Mouse (Mus musculus): ENCODE results near the gene Exoc3l2. TPM values are rescaled to one million over a fixed set of nuclear protein-coding genes. Genes with fewer than 3 reads are reported as not detected.

The Exoc3l2 gene
- polyA plus RNA-seq, 1 experiment from 2014 or later = 1.1 TPM

DNA sequence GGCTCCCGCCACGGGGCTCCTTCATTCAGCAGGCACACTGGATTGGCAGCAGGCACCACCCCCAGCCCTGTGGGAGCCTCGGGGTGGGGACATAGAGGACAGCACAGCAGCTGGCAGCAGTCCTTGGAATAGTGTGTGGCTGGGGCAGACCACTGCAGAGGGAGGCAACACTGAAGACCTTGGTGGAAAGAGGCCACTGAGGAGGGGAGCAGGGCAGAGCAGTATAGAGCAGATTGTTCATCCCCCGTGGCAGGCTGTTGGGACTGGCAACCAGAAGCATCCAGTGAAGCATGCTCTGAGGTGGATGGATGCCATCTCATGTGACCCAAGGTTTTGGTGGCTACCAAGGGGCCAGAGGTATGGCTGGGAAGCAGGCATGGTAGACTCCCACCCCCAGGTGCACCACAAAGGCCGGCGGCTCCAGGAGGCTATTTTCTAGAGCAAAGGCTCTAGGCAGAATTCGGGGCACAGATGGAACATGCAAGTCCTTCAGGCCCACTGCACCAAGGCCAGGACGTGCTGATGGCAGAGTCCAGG is 79.1 kb downstream of the Exoc3l2 start:
- Histone ChIP-seq H3K36me3 (replicated peaks; ENCODE audit: insufficient read depth, low read length) (peaks cover 2% of the 10 kb centered on the region), H3K4me2 (ENCODE audit: low read depth, low read length) (no peak overlapping the region), H3K4me1 (ENCODE audit: insufficient read depth) (peaks cover 21% of the 10 kb centered on the region), H3K27me3 (ENCODE audit: insufficient read depth, low read length) (no peaks in the 10 kb centered on the region), H3K27ac (ENCODE audit: low read depth) (no peak overlapping the region), H3K9ac (replicated peaks) (no peak overlapping the region; the same call in 1 of the 2 replicates), H3K9me3 (ENCODE audit: low read length) (no peaks in the 10 kb centered on the region), H3K4me3 (ENCODE audit: low read depth, low read length) (no peak overlapping the region)
- no peak for TF ChIP-seq CTCF (IDR thresholded peaks at IDR 0.05; ENCODE audit: low read depth)
- no peak for TF ChIP-seq EP300 (IDR thresholded peaks at IDR 0.05; ENCODE audit: low read depth)
- ATAC-seq = no peak
- WGBS (ENCODE audit: insufficient replicate concordance) = 66% methylated on average over 8 of the region's 8 CpGs
- DNase-seq = no peak

GRCm38 (mm10) chr7:19543584-19543983 is 80.5 kb downstream of the Exoc3l2 start:
- H3K9ac ChIP-seq (replicated peaks) = no peak overlapping the region
- no peak overlapping the region for H3K27ac ChIP-seq (ENCODE audit: low read depth)
- no peak for DNase-seq
- H3K4me2 ChIP-seq (ENCODE audit: low read depth, low read length) = no peak overlapping the region
- peaks cover 35% of the 10 kb centered on the region for H3K4me1 ChIP-seq (ENCODE audit: insufficient read depth)
- H3K27me3 ChIP-seq (ENCODE audit: insufficient read depth, low read length) = no peaks in the 10 kb centered on the region
- TF ChIP-seq CTCF (IDR thresholded peaks at IDR 0.05; ENCODE audit: low read depth) (peak; percentile 62), EP300 (IDR thresholded peaks at IDR 0.05; ENCODE audit: low read depth) (no peak)
- H3K4me3 ChIP-seq (ENCODE audit: low read depth, low read length) = no peak overlapping the region
- WGBS (ENCODE audit: insufficient replicate concordance) = 45% methylated on average over 6 of the region's 6 CpGs
- no peaks in the 10 kb centered on the region for H3K9me3 ChIP-seq (ENCODE audit: low read length)
- H3K36me3 ChIP-seq (replicated peaks; ENCODE audit: insufficient read depth, low read length) = no peaks in the 10 kb centered on the region; the same call in 1 of the 2 replicates
- no peak for ATAC-seq

GRCm38 (mm10) chr7:19546007-19546406 is 82.9 kb downstream of the Exoc3l2 start:
- no peak for DNase-seq
- Histone ChIP-seq H3K27me3 (ENCODE audit: insufficient read depth, low read length) (no peaks in the 10 kb centered on the region), H3K4me1 (ENCODE audit: insufficient read depth) (peaks cover 38% of the 10 kb centered on the region), H3K4me2 (ENCODE audit: low read depth, low read length) (no peak overlapping the region), H3K36me3 (replicated peaks; ENCODE audit: insufficient read depth, low read length) (no peaks in the 10 kb centered on the region; the same call in 1 of the 2 replicates), H3K27ac (ENCODE audit: low read depth) (no peak overlapping the region), H3K9me3 (ENCODE audit: low read length) (no peaks in the 10 kb centered on the region), H3K4me3 (ENCODE audit: low read depth, low read length) (no peak overlapping the region), H3K9ac (replicated peaks) (no peak overlapping the region)
- no peak for TF ChIP-seq CTCF (IDR thresholded peaks at IDR 0.05; ENCODE audit: low read depth)
- no peak for TF ChIP-seq EP300 (IDR thresholded peaks at IDR 0.05; ENCODE audit: low read depth)
- peak; percentile 58 for ATAC-seq
- 56% methylated on average over 3 of the region's 3 CpGs for WGBS (ENCODE audit: insufficient replicate concordance)

Other genes with a start within 250 kb of the Exoc3l2 start
- gene Opa3, start 235.0 kb upstream of the Exoc3l2 start, polyA plus RNA-seq (2015; fragmentation: Nextera tagmentation; extraction: Ambion mirVana) = 8.7 and 9.7 TPM in 2 replicates
- gene Vasp, start 191.5 kb upstream of the Exoc3l2 start, polyA plus RNA-seq (2015; fragmentation: Nextera tagmentation; extraction: Ambion mirVana) = 36.2 and 36.4 TPM in 2 replicates
- gene Ppm1n, start 183.3 kb upstream of the Exoc3l2 start, polyA plus RNA-seq (2015; fragmentation: Nextera tagmentation; extraction: Ambion mirVana) = 0.15 TPM in 1 of 2 replicates, not detected in the other
- 1.5 and 4.6 TPM in 2 replicates for gene Rtn2, start 180.7 kb upstream of the Exoc3l2 start, polyA plus RNA-seq (2015; fragmentation: Nextera tagmentation; extraction: Ambion mirVana)
- gene Fosb, start 153.3 kb upstream of the Exoc3l2 start, polyA plus RNA-seq (2015; fragmentation: Nextera tagmentation; extraction: Ambion mirVana) = 0.06 TPM in 1 of 2 replicates, not detected in the other
- gene Ercc1, start 118.6 kb upstream of the Exoc3l2 start, polyA plus RNA-seq (2015; fragmentation: Nextera tagmentation; extraction: Ambion mirVana) = 9.6 and 9.8 TPM in 2 replicates
- gene Cd3eap, start 103.8 kb upstream of the Exoc3l2 start, polyA plus RNA-seq (2015; fragmentation: Nextera tagmentation; extraction: Ambion mirVana) = 7.7 and 7.8 TPM in 2 replicates
- 0.47 and 0.69 TPM in 2 replicates for gene Ppp1r13l, start 103.6 kb upstream of the Exoc3l2 start, polyA plus RNA-seq (2015; fragmentation: Nextera tagmentation; extraction: Ambion mirVana)
- 3.8 and 4.6 TPM in 2 replicates for gene Ercc2, start 81.3 kb upstream of the Exoc3l2 start, polyA plus RNA-seq (2015; fragmentation: Nextera tagmentation; extraction: Ambion mirVana)
- gene Klc3, start 59.2 kb upstream of the Exoc3l2 start, polyA plus RNA-seq (2015; fragmentation: Nextera tagmentation; extraction: Ambion mirVana) = 0.12 and 0.32 TPM in 2 replicates
- 5.3 and 94.1 TPM in 2 replicates for gene Ckm, start 58.6 kb upstream of the Exoc3l2 start, polyA plus RNA-seq (2015; fragmentation: Nextera tagmentation; extraction: Ambion mirVana)
- 1.8 and 2.0 TPM in 2 replicates for gene Mark4, start 4.5 kb upstream of the Exoc3l2 start, polyA plus RNA-seq (2015; fragmentation: Nextera tagmentation; extraction: Ambion mirVana)
- 0.94 and 1.1 TPM in 2 replicates for gene Bloc1s3, start 45.0 kb downstream of the Exoc3l2 start, polyA plus RNA-seq (2015; fragmentation: Nextera tagmentation; extraction: Ambion mirVana)
- 51.6 and 52.5 TPM in 2 replicates for gene Trappc6a, start 45.1 kb downstream of the Exoc3l2 start, polyA plus RNA-seq (2015; fragmentation: Nextera tagmentation; extraction: Ambion mirVana)
- not detected in 2 replicates for gene Nkpd1, start 54.5 kb downstream of the Exoc3l2 start, polyA plus RNA-seq (2015; fragmentation: Nextera tagmentation; extraction: Ambion mirVana)
- gene Ppp1r37, start 99.7 kb downstream of the Exoc3l2 start, polyA plus RNA-seq (2015; fragmentation: Nextera tagmentation; extraction: Ambion mirVana) = 8.1 and 8.3 TPM in 2 replicates
- 0.89 and 1.2 TPM in 2 replicates for gene Zfp296, start 114.0 kb downstream of the Exoc3l2 start, polyA plus RNA-seq (2015; fragmentation: Nextera tagmentation; extraction: Ambion mirVana)
- 61.7 and 66.9 TPM in 2 replicates for gene Gemin7, start 114.3 kb downstream of the Exoc3l2 start, polyA plus RNA-seq (2015; fragmentation: Nextera tagmentation; extraction: Ambion mirVana)
- gene Clasrp, start 141.2 kb downstream of the Exoc3l2 start, polyA plus RNA-seq (2015; fragmentation: Nextera tagmentation; extraction: Ambion mirVana) = 7.6 and 8.1 TPM in 2 replicates
- gene Relb, start 166.1 kb downstream of the Exoc3l2 start, polyA plus RNA-seq (2015; fragmentation: Nextera tagmentation; extraction: Ambion mirVana) = 2.2 and 2.3 TPM in 2 replicates
- 40.3 and 44.4 TPM in 2 replicates for gene Clptm1, start 201.7 kb downstream of the Exoc3l2 start, polyA plus RNA-seq (2015; fragmentation: Nextera tagmentation; extraction: Ambion mirVana)
- gene Apoc2, start 214.6 kb downstream of the Exoc3l2 start, polyA plus RNA-seq (2015; fragmentation: Nextera tagmentation; extraction: Ambion mirVana) = 2,864 and 3,070 TPM in 2 replicates
- 187 and 234 TPM in 2 replicates for gene Gm44805, start 218.1 kb downstream of the Exoc3l2 start, polyA plus RNA-seq (2015; fragmentation: Nextera tagmentation; extraction: Ambion mirVana)
- 2,808 and 2,914 TPM in 2 replicates for gene Apoc4, start 218.1 kb downstream of the Exoc3l2 start, polyA plus RNA-seq (2015; fragmentation: Nextera tagmentation; extraction: Ambion mirVana)
- 5,234 and 5,457 TPM in 2 replicates for gene Apoc1, start 229.3 kb downstream of the Exoc3l2 start, polyA plus RNA-seq (2015; fragmentation: Nextera tagmentation; extraction: Ambion mirVana)
- 20,006 and 20,209 TPM in 2 replicates for gene Apoe, start 235.9 kb downstream of the Exoc3l2 start, polyA plus RNA-seq (2015; fragmentation: Nextera tagmentation; extraction: Ambion mirVana)